Mouse (Mus musculus): ENCODE data around the gene Stat2. TPM values are rescaled to one million over a fixed set of nuclear protein-coding genes. Genes with fewer than 3 reads are reported as not detected.
"Not testable (repeated sequence)": the region's sequence is repeated elsewhere in the genome, so short reads cannot be mapped to it uniquely, and the experiment has no call there.

The Stat2 gene
- polyA plus RNA-seq, 1 experiment from 2014 or later = 15.1 TPM

DNA sequence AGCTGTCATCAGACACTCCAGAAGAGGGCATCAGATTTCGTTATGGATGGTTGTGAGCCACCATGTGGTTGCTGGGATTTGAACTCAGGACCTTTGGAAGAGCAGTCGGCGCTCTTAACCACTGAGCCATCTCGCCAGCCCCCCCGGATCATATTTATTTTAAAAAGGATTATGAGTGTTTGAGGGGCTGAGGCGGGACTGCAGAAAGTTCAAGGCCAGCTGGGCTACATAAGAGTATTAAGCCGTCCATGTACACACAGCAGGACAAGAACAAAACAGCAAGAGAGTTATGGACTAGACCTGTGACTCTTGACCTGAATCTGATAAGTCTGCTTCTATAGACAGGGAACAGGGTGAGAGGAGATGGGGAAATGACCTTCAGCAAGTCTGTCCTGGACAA lies 10.0 kb upstream of the Stat2 start:
- ATAC-seq; H3K27ac ChIP-seq; H3K9me3 ChIP-seq; H3K27me3 ChIP-seq (replicated peaks); H3K36me3 ChIP-seq; H3K4me1 ChIP-seq (replicated peaks); H3K4me2 ChIP-seq (replicated peaks); H3K9ac ChIP-seq; H3K4me3 ChIP-seq (replicated peaks): not testable (repeated sequence)
- 73% methylated on average over 7 of the region's 7 CpGs for WGBS

DNA sequence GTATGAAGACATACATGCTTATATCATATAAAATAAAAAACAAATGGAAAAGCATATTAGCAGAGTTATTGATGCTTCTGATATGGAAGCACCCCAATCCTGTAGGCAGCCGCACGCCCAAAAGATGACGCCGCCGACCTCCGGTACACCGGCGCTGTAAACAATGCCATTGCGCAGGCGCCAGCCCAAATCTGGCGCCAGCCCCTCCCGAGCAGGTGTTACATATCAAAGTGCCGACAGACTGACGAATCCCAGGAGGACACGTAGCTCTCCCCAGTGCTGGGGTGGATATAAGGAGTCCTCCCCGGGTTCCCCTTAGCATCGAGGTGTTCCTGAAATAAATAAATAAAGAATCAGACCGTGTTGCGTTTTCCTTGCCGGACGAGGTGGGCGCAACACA lies 8.1 kb upstream of the Stat2 start:
- H3K4me1 ChIP-seq (replicated peaks) = no peaks in the 10 kb centered on the region
- no peak for ATAC-seq
- H3K27me3 ChIP-seq (replicated peaks) = no peaks in the 10 kb centered on the region
- no peak overlapping the region for H3K27ac ChIP-seq
- H3K36me3 ChIP-seq = no peaks in the 10 kb centered on the region
- H3K9me3 ChIP-seq = no peaks in the 10 kb centered on the region
- no peak overlapping the region for H3K4me3 ChIP-seq (replicated peaks)
- no peak overlapping the region for H3K4me2 ChIP-seq (replicated peaks)
- no peak overlapping the region for H3K9ac ChIP-seq
- WGBS = 76% methylated on average over 22 of the region's 22 CpGs

DNA sequence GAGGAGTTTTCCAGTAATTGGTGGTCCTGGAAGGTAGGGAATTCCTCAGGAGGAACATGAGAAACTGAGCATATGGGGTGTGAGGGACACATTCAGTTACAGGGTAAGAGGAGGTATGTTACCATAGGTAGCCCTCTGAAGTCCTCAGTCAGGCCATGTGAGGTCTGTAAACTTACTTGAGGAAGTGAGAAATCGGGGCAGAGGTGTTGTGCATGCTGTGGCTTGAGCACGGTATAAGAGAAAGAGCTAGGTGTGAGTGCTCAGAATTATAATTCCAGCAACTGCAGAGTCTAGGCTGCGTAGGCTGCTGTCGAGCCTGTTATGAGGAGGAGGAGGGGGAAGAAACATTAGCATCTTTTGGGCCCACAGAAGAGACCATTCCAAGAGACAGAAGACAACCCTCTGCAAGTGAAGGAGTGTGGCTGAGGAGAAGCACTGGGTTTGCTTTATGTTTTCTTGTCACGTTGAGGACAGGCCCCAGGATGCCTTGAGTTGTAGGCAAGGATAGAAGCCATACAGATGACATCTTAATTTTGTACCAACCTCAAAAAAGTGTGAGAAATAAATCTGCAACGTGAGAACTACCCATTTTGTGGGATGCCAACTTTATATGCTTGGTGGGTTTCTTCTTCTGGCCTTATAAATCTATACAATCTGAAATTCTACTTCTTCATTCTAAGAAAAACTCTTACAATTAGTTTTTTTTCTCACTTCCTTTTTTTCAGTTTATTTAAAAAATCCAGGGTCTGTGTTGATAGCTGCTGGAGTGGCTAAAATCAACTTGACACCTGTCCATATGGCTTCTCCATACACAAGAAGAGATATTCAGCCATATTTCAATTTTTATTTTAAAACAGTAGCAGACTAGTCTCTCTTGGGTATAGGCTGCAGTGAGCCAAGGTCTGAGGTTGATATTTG lies 6.7 kb upstream of the Stat2 start:
- H3K4me2 ChIP-seq (replicated peaks) = no peak overlapping the region
- no peaks in the 10 kb centered on the region for H3K27me3 ChIP-seq (replicated peaks)
- H3K4me1 ChIP-seq (replicated peaks) = no peaks in the 10 kb centered on the region
- no peaks in the 10 kb centered on the region for H3K36me3 ChIP-seq
- H3K27ac ChIP-seq = no peak overlapping the region
- ATAC-seq = no peak
- no peak overlapping the region for H3K9ac ChIP-seq
- H3K4me3 ChIP-seq (replicated peaks) = no peak overlapping the region
- no peaks in the 10 kb centered on the region for H3K9me3 ChIP-seq
- WGBS = 77% methylated on average over 6 of the region's 6 CpGs

DNA sequence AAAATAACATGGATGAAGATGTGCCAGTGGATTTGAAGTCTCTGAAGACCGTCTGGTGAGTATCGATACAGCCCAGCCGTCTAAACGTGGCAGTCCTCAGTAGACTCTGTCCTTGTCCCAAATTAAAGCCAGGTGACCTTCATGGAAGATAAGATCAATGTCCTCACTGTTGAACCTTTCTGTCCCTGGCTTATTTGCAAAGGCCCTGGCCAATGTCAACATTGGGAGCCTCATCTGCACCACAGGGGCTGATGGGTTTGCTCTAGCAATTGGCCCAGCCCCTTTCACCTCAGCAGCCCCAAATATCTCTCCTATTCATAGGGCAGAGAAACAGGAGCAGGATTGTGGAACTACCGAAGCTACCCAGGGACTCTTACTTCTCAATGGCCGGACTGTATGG lies 2.0 kb upstream of the Stat2 start, which contains the start of gene Apof:
TSS of gene Apof (plus strand) at position 301 of the 400 bp plus-strand sequence.
- Histone ChIP-seq H3K4me3 (replicated peaks) (no peak within 1 kb of the TSS), H3K4me2 (replicated peaks) (no peak within 1 kb of the TSS), H3K9ac (no peak within 1 kb of the TSS), H3K27ac (no peak within 1 kb of the TSS), H3K27me3 (replicated peaks) (no peaks in the 10 kb centered on the region), H3K4me1 (replicated peaks) (peaks cover 3% of the 10 kb centered on the region; the same call in 1 of the 2 replicates), H3K36me3 (no peaks in the 10 kb centered on the region), H3K9me3 (no peaks in the 10 kb centered on the region)
- ATAC-seq = no peak
- WGBS = 67% methylated on average over 6 of the region's 6 CpGs

DNA sequence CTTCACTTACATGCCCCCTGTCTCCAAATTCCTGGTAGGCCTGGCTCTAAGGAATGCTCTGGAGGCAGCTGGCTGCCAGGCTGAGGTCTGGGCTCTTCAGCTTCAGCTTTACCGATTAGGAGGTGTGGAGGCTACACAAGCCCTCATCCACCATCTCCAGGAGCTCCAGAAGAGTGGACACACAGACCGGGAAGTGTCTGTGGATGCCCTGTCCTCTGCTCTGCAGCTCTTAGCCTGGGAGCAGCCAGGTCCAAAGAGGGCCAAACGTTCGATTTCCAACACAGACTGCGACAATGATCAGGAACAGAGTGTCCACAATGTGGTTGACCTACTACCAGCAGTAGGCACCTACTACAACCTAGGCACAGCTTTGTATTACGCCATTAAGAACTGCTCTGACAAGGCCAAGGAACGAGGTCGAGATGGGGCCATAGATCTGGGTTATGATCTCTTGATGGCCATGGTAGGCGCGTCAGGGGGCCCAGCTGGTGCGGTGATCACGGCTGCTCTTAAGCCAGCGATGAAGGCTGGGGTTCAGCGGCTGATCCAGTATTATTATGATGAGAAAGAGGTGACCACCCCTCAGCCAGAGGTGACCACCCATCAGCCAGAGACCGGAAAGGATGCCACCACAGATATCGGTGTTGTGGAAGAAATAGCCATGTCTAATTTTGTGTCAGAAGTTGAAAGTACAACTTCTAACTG lies 1.0 kb upstream of the Stat2 start:
- H3K9me3 ChIP-seq = no peaks in the 10 kb centered on the region
- H3K36me3 ChIP-seq = no peaks in the 10 kb centered on the region
- 86% methylated on average over 16 of the region's 16 CpGs for WGBS
- peaks cover 3% of the 10 kb centered on the region; the same call in 1 of the 2 replicates for H3K4me1 ChIP-seq (replicated peaks)
- no peak overlapping the region for H3K9ac ChIP-seq
- H3K4me2 ChIP-seq (replicated peaks) = no peak overlapping the region
- H3K4me3 ChIP-seq (replicated peaks) = no peak overlapping the region
- no peak overlapping the region for H3K27ac ChIP-seq
- no peak for ATAC-seq
- H3K27me3 ChIP-seq (replicated peaks) = no peaks in the 10 kb centered on the region

DNA sequence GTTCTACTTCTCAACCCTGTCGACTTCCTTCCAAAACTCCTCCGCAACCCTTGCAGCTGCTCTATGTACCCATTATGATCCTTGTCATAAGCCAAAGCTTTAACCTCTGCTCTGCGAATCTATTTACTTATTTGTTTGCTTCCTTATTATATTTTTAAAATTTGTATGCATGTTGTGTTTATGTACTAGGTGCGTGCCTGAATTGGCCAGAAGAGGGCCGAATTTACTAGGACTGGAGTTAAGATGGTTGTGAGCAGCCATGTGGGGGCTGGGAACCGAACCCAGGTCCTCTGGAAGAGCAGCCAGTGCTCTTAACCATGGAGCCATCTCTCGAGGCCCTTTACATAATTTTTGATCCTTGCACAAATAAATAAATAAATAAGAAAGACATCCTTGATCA lies 507 bp downstream of the Stat2 start:
- H3K4me2 ChIP-seq (replicated peaks) = peak overlapping the region; percentile 68
- WGBS = 40% methylated on average over 7 of the region's 7 CpGs
- peaks cover 3% of the 10 kb centered on the region; the same call in 1 of the 2 replicates for H3K4me1 ChIP-seq (replicated peaks)
- ATAC-seq = no peak
- no peaks in the 10 kb centered on the region for H3K36me3 ChIP-seq
- peak overlapping the region; percentile 65 for H3K9ac ChIP-seq
- H3K27me3 ChIP-seq (replicated peaks) = no peaks in the 10 kb centered on the region
- peak overlapping the region; percentile 64 for H3K27ac ChIP-seq
- H3K9me3 ChIP-seq = no peaks in the 10 kb centered on the region
- peak overlapping the region; percentile 60 for H3K4me3 ChIP-seq (replicated peaks)

DNA sequence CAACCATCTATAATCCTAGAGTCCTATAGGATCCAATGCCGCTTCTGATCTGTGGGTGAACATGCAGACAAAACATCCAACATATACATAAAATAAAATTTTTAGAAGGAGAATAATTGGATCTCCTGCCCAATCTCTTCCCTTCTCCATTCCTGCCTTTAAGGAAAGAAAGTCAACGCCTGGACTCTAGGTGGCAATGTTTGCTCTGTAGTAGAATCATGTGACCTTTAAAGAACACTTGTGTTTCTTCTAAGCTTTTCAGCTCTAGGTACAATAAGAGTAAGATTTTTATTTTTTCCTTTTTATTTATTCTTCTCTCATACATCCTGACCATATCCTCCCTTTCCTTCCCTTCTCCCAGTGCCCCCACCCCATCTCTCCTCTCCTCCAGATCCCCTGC lies 1.5 kb downstream of the Stat2 start:
- no peak overlapping the region for H3K9ac ChIP-seq
- peaks cover 4% of the 10 kb centered on the region; the same call in 1 of the 2 replicates for H3K36me3 ChIP-seq
- no peaks in the 10 kb centered on the region for H3K27me3 ChIP-seq (replicated peaks)
- no peak overlapping the region for H3K27ac ChIP-seq
- H3K4me1 ChIP-seq (replicated peaks) = peaks cover 3% of the 10 kb centered on the region; the same call in 1 of the 2 replicates
- no peak for ATAC-seq
- H3K4me2 ChIP-seq (replicated peaks) = no peak overlapping the region
- no peak overlapping the region for H3K4me3 ChIP-seq (replicated peaks)
- H3K9me3 ChIP-seq = no peaks in the 10 kb centered on the region
- 59% methylated on average over 2 of the region's 2 CpGs for WGBS

DNA sequence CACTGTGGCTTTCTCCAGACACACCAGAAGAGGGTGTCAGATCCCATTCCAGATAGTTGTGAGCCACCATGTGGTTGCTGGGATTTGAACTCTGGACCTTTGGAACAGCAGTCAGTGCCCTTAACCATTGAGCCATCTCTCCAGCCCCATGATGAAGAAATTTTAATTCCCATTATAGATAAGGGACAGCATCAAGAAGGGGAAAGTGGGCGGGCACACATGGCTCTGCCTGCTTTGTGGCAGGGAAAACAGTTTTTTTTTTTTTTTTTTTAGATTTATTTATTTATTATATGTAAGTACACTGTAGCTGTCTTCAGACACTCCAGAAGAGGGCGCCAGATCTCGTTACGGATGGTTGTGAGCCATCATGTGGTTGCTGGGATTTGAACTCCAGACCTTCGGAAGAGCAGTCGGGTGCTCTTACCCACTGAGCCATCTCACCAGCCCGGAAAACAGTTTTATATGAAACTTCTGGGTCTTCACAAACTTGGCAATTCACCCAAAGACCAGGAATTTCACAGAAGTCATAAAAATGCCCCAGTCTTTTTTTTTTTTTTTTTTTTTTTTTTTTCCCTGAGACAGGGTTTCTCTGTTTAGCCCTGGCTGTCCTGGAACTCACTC lies 2.6 kb downstream of the Stat2 start:
- H3K27me3 ChIP-seq (replicated peaks); H3K36me3 ChIP-seq; H3K4me2 ChIP-seq (replicated peaks); H3K9ac ChIP-seq; H3K9me3 ChIP-seq; H3K4me3 ChIP-seq (replicated peaks); H3K4me1 ChIP-seq (replicated peaks); H3K27ac ChIP-seq; ATAC-seq: not testable (repeated sequence)
- 88% methylated on average over 6 of the region's 7 CpGs for WGBS

DNA sequence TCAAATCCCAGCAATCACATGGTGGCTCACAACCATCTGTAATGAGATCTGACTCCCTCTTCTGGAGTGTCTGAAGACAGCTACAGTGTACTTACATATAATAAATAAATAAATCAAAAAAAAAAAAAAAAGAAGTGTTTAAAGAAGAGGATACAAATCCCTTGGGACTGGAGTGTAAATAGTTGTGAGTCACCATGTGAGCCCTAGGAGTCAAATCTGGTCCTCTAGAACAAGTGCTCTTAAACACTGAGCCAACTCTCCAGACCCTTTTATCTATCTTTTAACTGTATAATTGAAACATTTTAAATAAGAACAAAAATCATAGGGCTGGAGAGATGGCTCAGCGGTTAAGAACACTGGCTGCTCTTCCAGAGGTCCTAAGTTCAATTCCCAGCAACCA lies 5.0 kb downstream of the Stat2 start:
- H3K9ac ChIP-seq; H3K4me3 ChIP-seq (replicated peaks); H3K4me2 ChIP-seq (replicated peaks); H3K4me1 ChIP-seq (replicated peaks); ATAC-seq; H3K9me3 ChIP-seq; H3K27me3 ChIP-seq (replicated peaks); H3K27ac ChIP-seq; H3K36me3 ChIP-seq: not testable (repeated sequence)
- WGBS = 94% methylated on average over 1 of the region's 1 CpGs

DNA sequence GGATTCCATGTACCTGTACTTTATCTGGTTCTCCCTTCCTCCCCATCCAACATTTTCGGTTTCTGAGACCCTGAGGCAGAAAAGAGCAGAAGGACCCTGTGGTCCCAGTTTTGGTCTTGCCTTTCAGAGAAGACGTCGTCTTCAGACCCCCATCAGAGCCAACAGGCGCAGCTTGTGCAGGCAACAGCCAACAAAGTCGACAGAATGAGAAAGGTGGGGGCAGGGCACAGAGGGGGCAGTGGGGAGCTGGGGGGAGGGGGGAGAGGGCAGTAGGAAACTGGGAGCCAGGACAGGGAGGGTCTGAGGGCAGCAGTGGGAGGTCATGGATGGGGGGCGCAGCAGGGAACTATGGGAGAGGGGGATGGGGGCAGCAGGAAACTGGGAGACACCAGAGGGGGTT lies 7.8 kb downstream of the Stat2 start:
- WGBS = 67% methylated on average over 6 of the region's 6 CpGs
- Histone ChIP-seq H3K9me3 (no peaks in the 10 kb centered on the region), H3K4me1 (replicated peaks) (no peaks in the 10 kb centered on the region), H3K36me3 (peaks cover 9% of the 10 kb centered on the region), H3K9ac (no peak overlapping the region), H3K27ac (no peak overlapping the region), H3K27me3 (replicated peaks) (no peaks in the 10 kb centered on the region), H3K4me2 (replicated peaks) (no peak overlapping the region), H3K4me3 (replicated peaks) (no peak overlapping the region)
- no peak for ATAC-seq

DNA sequence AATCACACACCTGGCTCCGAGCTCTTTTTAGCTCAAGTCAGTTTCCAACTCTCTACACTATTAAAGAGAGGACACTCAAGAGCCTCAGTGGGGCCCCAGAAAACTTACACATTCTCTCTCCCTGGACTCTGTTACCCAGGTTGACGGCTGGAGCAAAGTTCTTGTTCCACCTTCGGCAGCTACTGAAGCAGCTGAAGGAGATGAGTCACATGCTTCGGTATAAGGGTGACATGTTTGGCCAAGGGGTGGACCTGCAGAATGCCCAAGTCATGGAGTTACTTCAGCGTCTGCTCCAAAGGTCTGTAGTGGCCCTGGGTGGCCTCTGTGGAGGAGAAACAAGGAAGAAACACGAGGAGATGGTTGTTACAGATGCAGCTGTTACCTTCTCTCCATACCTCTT lies 10.6 kb downstream of the Stat2 start:
- H3K27ac ChIP-seq = peak overlapping the region; percentile 40; the same call in 1 of the 2 replicates
- ATAC-seq = peak; percentile 75
- 70% methylated on average over 6 of the region's 6 CpGs for WGBS

DNA sequence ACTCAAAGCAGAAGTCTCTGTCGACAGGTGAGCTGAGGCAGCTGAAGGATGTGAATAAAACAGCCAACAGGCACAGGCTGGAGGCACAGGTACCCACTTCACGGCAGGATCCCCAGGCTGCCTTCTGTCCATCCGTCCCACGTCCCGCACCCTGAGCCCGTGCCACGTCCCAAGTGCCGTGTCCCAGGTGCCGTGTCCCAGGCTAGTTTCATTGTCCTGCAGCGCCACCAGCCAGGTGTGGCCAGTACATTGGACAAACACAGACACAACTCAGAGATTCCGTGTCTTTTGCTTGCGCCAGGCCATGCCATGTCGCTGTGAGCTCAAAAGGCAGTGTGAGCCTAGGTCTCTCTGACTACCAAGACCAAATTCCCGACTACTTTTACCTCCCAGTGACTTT lies 11.3 kb downstream of the Stat2 start:
- 89% methylated on average over 14 of the region's 14 CpGs for whole genome bisulfite sequencing
- Histone ChIP-seq H3K4me1 (replicated peaks) (no peaks in the 10 kb centered on the region), H3K27ac (no peak overlapping the region), H3K4me3 (replicated peaks) (no peak overlapping the region), H3K27me3 (replicated peaks) (no peaks in the 10 kb centered on the region), H3K9ac (no peak overlapping the region), H3K4me2 (replicated peaks) (no peak overlapping the region), H3K36me3 (peaks cover 26% of the 10 kb centered on the region), H3K9me3 (no peaks in the 10 kb centered on the region)
- ATAC-seq = no peak

More for the DNA sequence above, 10.6 kb downstream of the Stat2 start:
- H3K27me3 ChIP-seq (replicated peaks) = no peaks in the 10 kb centered on the region
- H3K9me3 ChIP-seq = no peaks in the 10 kb centered on the region
- H3K9ac ChIP-seq = no peak overlapping the region
- H3K4me3 ChIP-seq (replicated peaks) = no peak overlapping the region
- no peaks in the 10 kb centered on the region for H3K4me1 ChIP-seq (replicated peaks)
- H3K4me2 ChIP-seq (replicated peaks) = no peak overlapping the region
- H3K36me3 ChIP-seq = peaks cover 26% of the 10 kb centered on the region

Measured in intestine, embryonic 15.5 days (tissue).